Mouse (Mus musculus): ENCODE results near the gene Tmem269. TPM values are rescaled to one million over a fixed set of nuclear protein-coding genes. Genes with fewer than 3 reads are reported as not detected.

Gene Tmem269
- polyA plus RNA-seq (2017; shearing (Covaris generic)) = 0.35 TPM

GRCm38 (mm10) chr4:119218169-119218568, at the start of gene Tmem269:
TSS of gene Tmem269 (minus strand) at chr4:119218217.

GRCm38 (mm10) chr4:119255351-119255750, 37.3 kb upstream of the Tmem269 start, which contains the start of gene Cldn19:
TSS of gene Cldn19 (plus strand) at chr4:119255414.

GRCm38 (mm10) chr4:119232410-119233255, 14.6 kb upstream of the Tmem269 start, which contains the start of the genes AU022252 and P3h1:
TSS of gene AU022252 (minus strand) at chr4:119232712.
TSS of gene P3h1 (plus strand) at chr4:119232915.

GRCm38 (mm10) chr4:119194909-119195581, 23.0 kb downstream of the Tmem269 start, which contains the start of gene Svbp:
TSS of gene Svbp (plus strand) at chr4:119195306.

GRCm38 (mm10) chr4:119189864-119190263, 28.2 kb downstream of the Tmem269 start, which contains the start of gene Ermap:
TSS of gene Ermap (minus strand) at chr4:119190011.

DNA sequence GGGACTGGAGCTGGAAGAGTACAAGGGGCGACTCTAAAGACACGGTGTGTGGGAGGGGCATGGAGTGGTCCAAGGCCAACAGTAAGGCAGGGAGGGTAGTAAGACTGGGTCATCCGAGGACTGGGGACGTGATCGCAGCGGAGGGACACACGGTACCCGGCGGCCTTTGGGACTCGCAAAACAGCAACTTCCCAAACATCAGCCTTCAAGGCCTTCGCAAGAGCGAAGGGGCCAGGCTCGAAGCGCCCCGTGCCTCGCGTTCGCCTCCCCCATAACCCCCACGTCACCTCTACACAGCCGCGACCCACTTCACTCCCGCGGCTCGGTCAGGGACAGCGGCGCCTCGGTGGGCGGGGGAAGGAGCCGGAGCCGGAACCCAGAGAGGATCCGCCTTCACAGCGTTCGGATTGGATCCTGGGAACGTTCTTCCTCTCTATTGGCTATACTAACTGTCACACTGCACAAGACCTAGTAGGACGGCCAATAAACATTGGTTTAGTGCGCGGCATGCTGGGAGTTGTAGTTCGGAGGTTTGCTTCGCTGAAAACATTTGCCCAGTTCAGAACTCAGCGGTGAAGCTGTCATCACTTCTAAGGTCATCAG, 44.1 kb downstream of the Tmem269 start, which contains the start of gene Zfp691:
Gene Zfp691, minus strand, starts transcription at position 345 of the 603 bp plus-strand sequence.

Other genes with a start within 250 kb of the Tmem269 start
- 70.4 TPM for gene Slc2a1, start 109.5 kb downstream of the Tmem269 start, polyA plus RNA-seq (2017; shearing (Covaris generic))
- gene Zfp691, start 44.0 kb downstream of the Tmem269 start, polyA plus RNA-seq (2017; shearing (Covaris generic)) = 0.82 TPM
- gene Ermap, start 28.2 kb downstream of the Tmem269 start, polyA plus RNA-seq (2017; shearing (Covaris generic)) = 0.42 TPM
- 30.6 TPM for gene Svbp, start 22.9 kb downstream of the Tmem269 start, polyA plus RNA-seq (2017; shearing (Covaris generic))
- 7.5 TPM for gene AU022252, start 14.5 kb upstream of the Tmem269 start, polyA plus RNA-seq (2017; shearing (Covaris generic))
- 4.6 TPM for gene P3h1, start 14.7 kb upstream of the Tmem269 start, polyA plus RNA-seq (2017; shearing (Covaris generic))
- not detected for gene Cldn19, start 37.2 kb upstream of the Tmem269 start, polyA plus RNA-seq (2017; shearing (Covaris generic))
- 472 TPM for gene Ybx1, start 76.4 kb upstream of the Tmem269 start, polyA plus RNA-seq (2017; shearing (Covaris generic))
- 24.0 TPM for gene Ppih, start 102.3 kb upstream of the Tmem269 start, polyA plus RNA-seq (2017; shearing (Covaris generic))
- gene Ccdc30, start 197.3 kb upstream of the Tmem269 start, polyA plus RNA-seq (2017; shearing (Covaris generic)) = 13.0 TPM
- 17.4 TPM for gene Ppcs, start 204.2 kb upstream of the Tmem269 start, polyA plus RNA-seq (2017; shearing (Covaris generic))
- not detected for gene Zmynd12, start 204.6 kb upstream of the Tmem269 start, polyA plus RNA-seq (2017; shearing (Covaris generic))